Mouse (Mus musculus) spleen, embryonic (tissue): ENCODE measurements around the gene Il25.

Source experiments
- CTCF ChIA-PET: fragments of 350-600 bp; sonication (Branson Sonifier 250); formaldehyde crosslinking; loops from one replicate; lab custom pipeline; 2022; lab: Charles Lee

Il25 gene

GRCm38 (mm10) chr14:54932645-54933150, at the start of gene Il25:
TSS of gene Il25 (plus strand) at chr14:54932695.
- CTCF ChIA-PET: no interaction called here

- CTCF ChIA-PET: interaction anchor here (0.6 kb wide), 1 partner anchor 280 kb away, joined by 4 read pairs; no protein-coding TSS in a partner anchor
Observed at GRCm38 (mm10) chr14:54883154-54884021, 49.1 kb upstream of the Il25 start, which contains the start of the genes Bcl2l2 and Gm20521. TSS of gene Bcl2l2 (plus strand) at chr14:54883377. TSS of gene Gm20521 (plus strand) at chr14:54883441.

GRCm38 (mm10) chr14:54884022-54884712, 48.3 kb upstream of the Il25 start:
- CTCF ChIA-PET: interaction anchor here (0.6 kb wide), 1 partner anchor 281 kb away, joined by 4 read pairs; no protein-coding TSS in a partner anchor

GRCm38 (mm10) chr14:54885309-54885708, 47.2 kb upstream of the Il25 start:
- CTCF ChIA-PET: no interaction called here

GRCm38 (mm10) chr14:54892200-54892599, 40.3 kb upstream of the Il25 start, which contains the start of gene Pabpn1:
TSS of gene Pabpn1 (plus strand) at chr14:54892500.
- CTCF ChIA-PET: interaction anchor here (0.7 kb wide), 1 partner anchor 12 kb away, joined by 6 read pairs; no protein-coding TSS in a partner anchor

GRCm38 (mm10) chr14:54893651-54894181, 38.8 kb upstream of the Il25 start:
- CTCF ChIA-PET: no interaction called here

GRCm38 (mm10) chr14:54894296-54895151, 38.0 kb upstream of the Il25 start:
- CTCF ChIA-PET: no interaction called here

- CTCF ChIA-PET: no interaction called here
Observed at GRCm38 (mm10) chr14:54897445-54897844, 35.0 kb upstream of the Il25 start.

- CTCF ChIA-PET: interaction anchor here (0.6 kb wide), 1 partner anchor 48 kb away, joined by 5 read pairs; no protein-coding TSS in a partner anchor
Observed at GRCm38 (mm10) chr14:54900383-54900782, 32.1 kb upstream of the Il25 start.

GRCm38 (mm10) chr14:54903641-54904040, 28.9 kb upstream of the Il25 start:
- CTCF ChIA-PET: interaction anchor here (0.5 kb wide), 1 partner anchor 91 kb away, joined by 3 read pairs; no protein-coding TSS in a partner anchor

- CTCF ChIA-PET: no interaction called here
Observed at GRCm38 (mm10) chr14:54908682-54909081, 23.8 kb upstream of the Il25 start.

- CTCF ChIA-PET: no interaction called here
Observed at GRCm38 (mm10) chr14:54912109-54912850, 20.2 kb upstream of the Il25 start.

GRCm38 (mm10) chr14:54912886-54913285, 19.6 kb upstream of the Il25 start, which contains the start of gene Slc22a17:
TSS of gene Slc22a17 (minus strand) at chr14:54913132.
- CTCF ChIA-PET: no interaction called here

- CTCF ChIA-PET: no interaction called here
Observed at GRCm38 (mm10) chr14:54913343-54913742, 19.2 kb upstream of the Il25 start.

- CTCF ChIA-PET: no interaction called here
Observed at GRCm38 (mm10) chr14:54920076-54920685, 12.3 kb upstream of the Il25 start.

- CTCF ChIA-PET: no interaction called here
Observed at GRCm38 (mm10) chr14:54924641-54925348, 7.7 kb upstream of the Il25 start.

- CTCF ChIA-PET: no interaction called here
Observed at GRCm38 (mm10) chr14:54925349-54926342, 6.8 kb upstream of the Il25 start, which contains the start of gene Efs. TSS of gene Efs (minus strand) at chr14:54926126.
